Mouse (Mus musculus): Measurements from ENCODE around the gene Tasp1. TPM values are rescaled to one million over a fixed set of nuclear protein-coding genes. Genes with fewer than 3 reads are reported as not detected.
A peak's percentile ranks its signal among the peaks of the same experiment; 100 is the strongest.

The Tasp1 gene
- polyA plus RNA-seq (2014; fragmentation: Nextera tagmentation; extraction: Ambion mirVana): 20.5 and 21.2 TPM in 2 replicates

DNA sequence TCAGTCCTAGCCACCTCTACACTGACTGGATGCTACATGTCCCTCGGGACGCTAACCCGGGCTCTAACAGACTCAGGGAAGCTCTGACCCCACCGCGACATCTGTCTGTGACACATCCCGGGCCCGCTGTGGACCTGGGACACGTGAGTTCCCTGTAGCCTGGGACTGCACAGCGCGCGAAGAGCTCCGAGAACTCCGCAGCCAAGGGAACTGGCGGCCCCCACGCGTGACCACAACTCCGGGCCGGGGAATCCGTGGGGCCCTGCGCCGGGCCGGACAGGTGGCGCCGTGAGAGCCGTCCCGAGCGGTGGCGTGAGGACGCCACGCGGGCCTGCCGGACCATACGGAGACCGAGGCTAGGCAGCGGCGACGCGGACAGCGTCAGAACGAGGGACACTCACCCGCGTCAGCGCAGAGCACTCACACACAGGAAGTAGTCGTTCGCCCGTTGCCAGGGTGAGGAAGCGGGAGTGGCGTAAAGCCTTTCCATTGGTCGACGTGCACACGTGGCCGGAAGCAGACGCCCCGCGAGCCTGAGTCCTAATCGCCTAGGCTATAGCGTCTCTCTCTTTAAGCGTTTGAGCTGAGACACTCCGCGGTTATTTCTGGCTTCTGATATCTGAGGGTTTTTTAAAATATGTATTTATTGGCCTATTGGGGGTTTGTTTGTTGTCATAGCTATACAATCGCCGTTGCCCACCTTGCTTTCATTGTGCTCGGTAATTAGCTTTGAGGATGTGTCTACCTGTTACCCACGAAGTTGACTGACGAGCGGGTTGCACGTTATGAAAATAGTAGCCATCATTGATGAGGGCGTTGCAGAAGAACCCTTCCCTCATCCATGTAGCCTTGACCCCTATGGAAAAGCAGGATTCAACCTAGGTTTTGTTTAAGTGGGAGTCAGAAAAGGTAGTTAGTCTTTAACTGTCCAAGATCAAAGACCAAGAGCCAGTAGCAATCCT, at the start of gene Tasp1:
TSS of gene Tasp1 (minus strand) at position 453 of the 962 bp plus-strand sequence.
- Histone ChIP-seq H3K9me3 (ENCODE audit: control insufficient read depth, low read length) (no peaks in the 10 kb centered on the region), H3K9ac (peak within 1 kb of the TSS; percentile 93), H3K36me3 (replicated peaks; ENCODE audit: control insufficient read depth, insufficient read depth) (no peaks in the 10 kb centered on the region), H3K27me3 (ENCODE audit: control insufficient read depth, insufficient read depth, low read length) (no peaks in the 10 kb centered on the region; the same call in 1 of the 2 replicates), H3K4me2 (replicated peaks) (peak within 1 kb of the TSS; percentile 92), H3K4me3 (replicated peaks; ENCODE audit: low read length) (peak within 1 kb of the TSS; percentile 91), H3K27ac (peak within 1 kb of the TSS; percentile 92), H3K4me1 (replicated peaks; ENCODE audit: control insufficient read depth, insufficient read depth, low read length) (peaks cover 9% of the 10 kb centered on the region; the same call in 1 of the 2 replicates)
- DNase-seq (ENCODE audit: low spot score): peak; percentile 94
- 1% methylated on average over 68 of the region's 68 CpGs for WGBS
- peak; percentile 100 for ATAC-seq (ENCODE audit: low FRiP score)

DNA sequence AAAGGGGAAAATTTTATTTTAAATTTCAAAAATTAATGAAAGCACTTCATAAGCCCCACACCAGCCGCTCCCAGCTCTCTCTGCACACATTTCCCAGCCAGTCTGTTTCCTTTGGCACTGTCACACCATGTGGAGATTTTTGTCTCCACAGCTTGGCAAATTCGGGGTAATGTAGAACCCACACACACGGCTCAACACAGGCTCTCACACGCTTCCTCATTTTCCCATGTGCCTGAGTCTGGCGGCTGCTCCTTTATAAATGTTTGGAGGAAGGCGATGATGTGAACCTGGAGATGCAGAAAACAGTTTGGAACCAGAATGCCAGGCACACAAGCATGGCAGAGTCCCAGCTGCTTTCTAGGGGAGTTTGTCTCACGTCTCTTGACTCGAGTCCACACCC, 47.2 kb upstream of the Tasp1 start:
- Histone ChIP-seq H3K4me3 (replicated peaks; ENCODE audit: low read length) (no peak overlapping the region), H3K4me2 (replicated peaks) (no peak overlapping the region), H3K36me3 (replicated peaks; ENCODE audit: control insufficient read depth, insufficient read depth) (no peaks in the 10 kb centered on the region), H3K27me3 (ENCODE audit: control insufficient read depth, insufficient read depth, low read length) (no peaks in the 10 kb centered on the region), H3K27ac (no peak overlapping the region), H3K4me1 (replicated peaks; ENCODE audit: control insufficient read depth, insufficient read depth, low read length) (no peaks in the 10 kb centered on the region), H3K9me3 (ENCODE audit: control insufficient read depth, low read length) (no peaks in the 10 kb centered on the region), H3K9ac (no peak overlapping the region)
- no peak for ATAC-seq (ENCODE audit: low FRiP score)
- WGBS: 88% methylated on average over 8 of the region's 8 CpGs
- no peak for DNase-seq (ENCODE audit: low spot score)

DNA sequence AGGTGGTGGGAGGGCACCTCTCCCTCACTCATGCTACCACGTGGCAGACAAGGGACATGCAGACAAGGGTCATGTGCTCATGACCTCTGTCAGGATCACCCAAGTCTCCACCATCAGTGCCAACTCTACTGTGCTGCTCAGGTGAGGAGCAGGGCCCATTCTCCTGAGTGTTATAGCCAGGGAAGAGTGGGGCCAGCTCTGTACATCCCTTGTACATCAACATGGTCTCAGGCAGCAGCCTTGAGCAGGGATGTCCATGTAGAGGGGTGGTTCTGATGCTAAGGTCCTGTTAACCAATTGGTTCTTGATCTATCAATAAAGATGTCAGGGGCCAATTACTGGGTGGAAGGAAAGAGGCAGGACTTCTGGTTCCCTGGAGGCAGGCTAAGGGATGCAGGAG, 42.3 kb upstream of the Tasp1 start:
- H3K9me3 ChIP-seq (ENCODE audit: control insufficient read depth, low read length): no peaks in the 10 kb centered on the region
- no peak overlapping the region for H3K9ac ChIP-seq
- no peak overlapping the region for H3K27ac ChIP-seq
- H3K4me1 ChIP-seq (replicated peaks; ENCODE audit: control insufficient read depth, insufficient read depth, low read length): no peaks in the 10 kb centered on the region
- no peaks in the 10 kb centered on the region for H3K27me3 ChIP-seq (ENCODE audit: control insufficient read depth, insufficient read depth, low read length)
- DNase-seq (ENCODE audit: low spot score) (no peak), ATAC-seq (ENCODE audit: low FRiP score) (no peak)
- H3K36me3 ChIP-seq (replicated peaks; ENCODE audit: control insufficient read depth, insufficient read depth): no peaks in the 10 kb centered on the region
- H3K4me2 ChIP-seq (replicated peaks): no peak overlapping the region
- no peak overlapping the region for H3K4me3 ChIP-seq (replicated peaks; ENCODE audit: low read length)
- WGBS: 32% methylated on average over 1 of the region's 1 CpGs

DNA sequence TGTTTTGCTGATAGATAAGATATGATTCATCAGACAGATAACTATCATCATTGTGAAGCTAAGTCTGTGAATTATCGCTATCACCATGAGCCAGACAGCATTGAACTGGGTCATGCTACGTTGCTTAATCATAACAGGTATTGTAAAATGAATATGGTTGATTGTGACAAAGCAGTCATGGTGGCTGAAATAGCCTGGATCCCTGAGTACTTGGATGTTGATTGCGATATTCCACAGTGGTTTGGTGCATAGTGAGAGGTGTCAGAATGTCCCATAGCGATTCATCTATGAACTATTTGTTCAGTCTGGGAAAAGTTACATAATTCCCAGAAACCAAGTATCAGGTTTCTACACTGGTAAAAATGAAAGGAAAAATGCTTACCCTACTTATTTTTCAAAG, 41.0 kb upstream of the Tasp1 start:
- DNase-seq (ENCODE audit: low spot score) (no peak), ATAC-seq (ENCODE audit: low FRiP score) (no peak)
- Histone ChIP-seq H3K27me3 (ENCODE audit: control insufficient read depth, insufficient read depth, low read length) (no peaks in the 10 kb centered on the region), H3K27ac (no peak overlapping the region), H3K9ac (no peak overlapping the region), H3K36me3 (replicated peaks; ENCODE audit: control insufficient read depth, insufficient read depth) (no peaks in the 10 kb centered on the region), H3K9me3 (ENCODE audit: control insufficient read depth, low read length) (no peaks in the 10 kb centered on the region), H3K4me3 (replicated peaks; ENCODE audit: low read length) (no peak overlapping the region), H3K4me1 (replicated peaks; ENCODE audit: control insufficient read depth, insufficient read depth, low read length) (no peaks in the 10 kb centered on the region), H3K4me2 (replicated peaks) (no peak overlapping the region)
- 90% methylated on average over 4 of the region's 4 CpGs for WGBS

DNA sequence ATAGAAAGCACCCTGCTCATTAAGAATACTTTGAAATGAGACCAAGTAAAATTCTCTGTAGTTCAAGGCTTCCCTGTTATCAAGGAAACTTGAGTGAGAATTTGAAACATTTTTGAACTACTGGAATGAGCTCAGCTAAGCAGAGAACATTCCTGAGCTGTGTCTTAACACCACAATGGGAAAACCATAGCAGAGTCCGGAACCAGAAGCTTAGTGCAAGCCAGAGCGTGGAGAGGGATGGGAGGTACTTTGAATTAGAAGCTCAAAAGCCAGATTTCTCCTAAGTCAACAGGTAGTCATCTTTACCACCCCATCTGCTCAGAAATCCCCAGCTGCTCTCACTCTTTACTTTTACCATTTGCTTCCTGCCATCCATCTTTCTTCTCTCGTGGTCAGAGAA, 38.3 kb upstream of the Tasp1 start:
- Histone ChIP-seq H3K9me3 (ENCODE audit: control insufficient read depth, low read length) (no peaks in the 10 kb centered on the region), H3K9ac (no peak overlapping the region), H3K4me1 (replicated peaks; ENCODE audit: control insufficient read depth, insufficient read depth, low read length) (no peaks in the 10 kb centered on the region), H3K27me3 (ENCODE audit: control insufficient read depth, insufficient read depth, low read length) (no peaks in the 10 kb centered on the region), H3K36me3 (replicated peaks; ENCODE audit: control insufficient read depth, insufficient read depth) (no peaks in the 10 kb centered on the region), H3K27ac (no peak overlapping the region), H3K4me2 (replicated peaks) (no peak overlapping the region), H3K4me3 (replicated peaks; ENCODE audit: low read length) (no peak overlapping the region)
- 76% methylated on average over 3 of the region's 3 CpGs for WGBS
- ATAC-seq (ENCODE audit: low FRiP score): no peak
- DNase-seq (ENCODE audit: low spot score): no peak

DNA sequence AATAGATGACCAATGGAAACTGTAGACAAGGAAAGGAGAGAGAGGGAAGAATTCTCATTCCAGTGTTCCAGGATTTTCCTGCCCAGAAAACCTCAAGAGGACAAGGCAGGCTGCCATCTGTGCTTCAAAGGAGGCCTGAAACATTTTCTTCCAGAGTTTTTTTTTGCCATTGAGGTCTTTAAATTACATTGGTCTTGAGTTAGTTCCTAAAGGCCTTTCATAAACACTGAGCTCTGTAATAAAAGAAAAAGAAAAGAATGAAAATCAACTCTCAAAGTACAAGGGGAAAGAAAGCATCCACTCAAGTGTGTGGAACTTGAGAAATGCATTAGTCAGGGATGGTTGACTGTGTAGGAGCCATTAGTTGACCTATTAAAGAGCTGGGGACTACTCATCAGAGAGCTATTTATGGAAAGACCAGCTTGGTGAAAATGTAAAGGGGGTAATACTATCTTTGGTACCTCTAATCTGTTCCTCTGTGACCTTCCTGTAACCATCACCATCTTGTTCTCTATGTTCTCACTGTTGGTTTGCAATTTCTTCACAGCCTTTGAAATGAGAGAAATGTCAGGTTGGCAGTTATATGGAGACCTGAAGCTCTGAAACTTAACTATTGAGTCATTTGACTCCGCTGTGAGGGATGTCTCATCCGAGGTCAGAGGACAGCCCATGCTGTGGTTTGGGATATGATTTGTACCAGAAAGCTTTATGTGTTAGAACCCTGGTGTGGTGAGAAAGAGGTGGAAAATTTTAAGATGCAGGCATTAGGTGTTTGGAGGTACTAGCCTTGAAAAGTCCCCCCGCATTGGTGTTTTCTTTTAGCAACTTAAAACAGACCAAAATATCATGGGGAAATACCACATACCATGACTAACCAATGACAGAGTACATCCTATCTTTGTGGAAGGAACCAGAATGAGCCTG, 34.2 kb upstream of the Tasp1 start:
- 87% methylated on average over 3 of the region's 3 CpGs for WGBS
- no peaks in the 10 kb centered on the region for H3K9me3 ChIP-seq (ENCODE audit: control insufficient read depth, low read length)
- no peak overlapping the region for H3K27ac ChIP-seq
- no peaks in the 10 kb centered on the region for H3K36me3 ChIP-seq (replicated peaks; ENCODE audit: control insufficient read depth, insufficient read depth)
- ATAC-seq (ENCODE audit: low FRiP score) (no peak), DNase-seq (ENCODE audit: low spot score) (no peak)
- H3K27me3 ChIP-seq (ENCODE audit: control insufficient read depth, insufficient read depth, low read length): no peaks in the 10 kb centered on the region
- no peak overlapping the region for H3K4me3 ChIP-seq (replicated peaks; ENCODE audit: low read length)
- H3K4me1 ChIP-seq (replicated peaks; ENCODE audit: control insufficient read depth, insufficient read depth, low read length): no peaks in the 10 kb centered on the region
- H3K9ac ChIP-seq: no peak overlapping the region
- no peak overlapping the region for H3K4me2 ChIP-seq (replicated peaks)

DNA sequence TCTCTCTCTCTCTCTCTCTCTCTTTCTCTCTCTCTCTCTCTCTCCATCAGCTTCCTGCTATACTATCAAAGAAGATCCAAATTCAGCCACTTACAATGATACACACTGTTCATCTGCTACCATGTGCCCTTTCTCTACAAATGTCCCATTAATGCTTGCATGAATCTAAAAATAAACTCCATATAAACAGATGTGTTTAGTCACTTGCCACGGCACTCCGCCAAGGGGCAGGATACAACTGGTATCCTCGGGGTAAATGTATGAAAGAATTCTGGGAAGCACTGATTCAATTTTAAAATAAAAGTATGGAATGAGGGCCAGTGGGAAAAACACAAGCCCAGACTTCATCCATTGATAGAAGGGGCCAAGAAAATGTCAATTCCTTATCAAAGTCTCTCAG, 33.4 kb upstream of the Tasp1 start:
- WGBS: 92% methylated on average over 3 of the region's 3 CpGs
- ATAC-seq (ENCODE audit: low FRiP score) (no peak), DNase-seq (ENCODE audit: low spot score) (no peak)
- no peak overlapping the region for H3K4me2 ChIP-seq (replicated peaks)
- H3K9ac ChIP-seq: no peak overlapping the region
- H3K4me3 ChIP-seq (replicated peaks; ENCODE audit: low read length): no peak overlapping the region
- H3K27ac ChIP-seq: no peak overlapping the region
- no peaks in the 10 kb centered on the region for H3K27me3 ChIP-seq (ENCODE audit: control insufficient read depth, insufficient read depth, low read length)
- H3K9me3 ChIP-seq (ENCODE audit: control insufficient read depth, low read length): no peaks in the 10 kb centered on the region
- H3K4me1 ChIP-seq (replicated peaks; ENCODE audit: control insufficient read depth, insufficient read depth, low read length): no peaks in the 10 kb centered on the region
- no peaks in the 10 kb centered on the region for H3K36me3 ChIP-seq (replicated peaks; ENCODE audit: control insufficient read depth, insufficient read depth)

DNA sequence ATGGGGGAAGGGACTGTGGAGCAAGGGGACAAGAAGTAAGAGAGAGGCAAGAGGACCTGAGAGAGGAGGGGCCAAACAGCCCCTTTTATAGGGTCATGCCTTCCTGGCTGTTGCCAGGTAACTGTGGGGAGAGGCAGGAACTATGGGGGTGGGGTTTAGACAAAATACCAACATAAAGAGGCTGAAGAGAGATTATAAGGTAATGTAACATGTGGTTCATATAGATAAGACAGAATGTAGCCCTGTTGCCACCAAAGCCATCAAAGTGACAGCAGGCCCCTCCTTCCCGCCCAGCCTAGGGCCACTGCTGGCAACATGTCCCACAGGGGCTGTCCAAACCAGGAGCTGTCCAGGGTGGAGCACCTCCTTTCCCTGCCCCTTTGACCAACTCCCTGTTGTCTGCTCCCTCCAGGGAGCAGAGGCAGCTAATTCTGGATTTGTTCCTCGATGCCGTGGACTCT, 30.6 kb upstream of the Tasp1 start:
- H3K4me1 ChIP-seq (replicated peaks; ENCODE audit: control insufficient read depth, insufficient read depth, low read length): no peaks in the 10 kb centered on the region
- no peaks in the 10 kb centered on the region for H3K27me3 ChIP-seq (ENCODE audit: control insufficient read depth, insufficient read depth, low read length)
- DNase-seq (ENCODE audit: low spot score) (no peak), ATAC-seq (ENCODE audit: low FRiP score) (no peak)
- H3K4me3 ChIP-seq (replicated peaks; ENCODE audit: low read length): no peak overlapping the region
- 71% methylated on average over 3 of the region's 3 CpGs for WGBS
- H3K4me2 ChIP-seq (replicated peaks): no peak overlapping the region
- no peaks in the 10 kb centered on the region for H3K9me3 ChIP-seq (ENCODE audit: control insufficient read depth, low read length)
- H3K27ac ChIP-seq: no peak overlapping the region
- no peaks in the 10 kb centered on the region for H3K36me3 ChIP-seq (replicated peaks; ENCODE audit: control insufficient read depth, insufficient read depth)
- no peak overlapping the region for H3K9ac ChIP-seq

DNA sequence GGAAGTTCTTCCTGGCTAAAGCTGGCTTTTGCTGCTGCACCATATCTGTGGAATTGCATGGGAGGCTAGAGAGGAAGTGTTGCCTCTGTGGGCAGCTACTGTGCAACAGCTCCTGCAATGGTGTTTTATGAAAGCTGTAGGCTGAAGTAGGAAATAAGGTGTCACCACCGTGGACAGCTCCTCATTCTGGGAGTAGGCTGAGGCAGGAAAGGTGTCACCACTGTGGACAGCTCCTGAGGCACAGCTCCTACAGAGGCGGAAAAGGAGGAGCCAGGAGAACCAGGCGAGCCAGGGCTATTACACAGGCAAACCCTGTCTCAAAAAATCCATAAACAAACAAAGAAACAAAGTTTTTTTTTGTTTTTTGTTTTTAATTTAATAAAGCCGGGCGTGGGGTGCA, 29.4 kb upstream of the Tasp1 start:
- no peak for ATAC-seq (ENCODE audit: low FRiP score)
- Histone ChIP-seq H3K36me3 (replicated peaks; ENCODE audit: control insufficient read depth, insufficient read depth) (no peaks in the 10 kb centered on the region), H3K9me3 (ENCODE audit: control insufficient read depth, low read length) (no peaks in the 10 kb centered on the region), H3K27ac (no peak overlapping the region), H3K4me1 (replicated peaks; ENCODE audit: control insufficient read depth, insufficient read depth, low read length) (no peaks in the 10 kb centered on the region), H3K4me3 (replicated peaks; ENCODE audit: low read length) (no peak overlapping the region), H3K9ac (no peak overlapping the region), H3K27me3 (ENCODE audit: control insufficient read depth, insufficient read depth, low read length) (no peaks in the 10 kb centered on the region), H3K4me2 (replicated peaks) (no peak overlapping the region)
- DNase-seq (ENCODE audit: low spot score): no peak
- WGBS: 88% methylated on average over 5 of the region's 5 CpGs
